In the genomic region with DNA sequence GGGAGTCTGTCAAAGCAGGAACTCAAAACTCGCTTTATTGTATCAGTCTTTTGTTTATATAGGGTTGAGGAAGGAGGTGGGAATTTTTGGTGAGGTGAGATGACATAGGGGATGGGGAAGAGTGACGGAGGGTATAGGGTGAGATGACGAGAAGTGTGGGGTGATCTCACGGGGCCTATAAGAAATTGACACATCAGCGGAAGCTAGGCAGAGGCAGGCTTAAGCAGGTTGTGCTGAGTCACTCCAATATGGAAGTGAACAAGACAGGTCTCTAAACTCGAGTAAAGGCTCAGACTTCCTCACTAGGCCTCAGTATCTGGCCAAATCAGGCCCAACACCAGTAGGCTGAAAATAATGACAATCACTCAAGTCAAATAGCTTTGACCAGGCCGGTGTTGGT, we compare ENCODE assay signal across 15 mouse cellular contexts.
"Had no signal": no experiment of that assay in that cellular context is flagged by ENCODE, and none has a peak within 500 bp of the region (broad histone marks: within the 10 kb centered on the region; RNA-seq: fewer than 3 reads in every experiment).

No protein-coding gene starts in this region.

- H3K36me3 ChIP-seq: liver, embryonic 13.5 days; midbrain, embryonic 12.5 days had no signal

- H3K9me3 ChIP-seq: liver, embryonic 13.5 days; midbrain, embryonic 12.5 days; neural tube, embryonic 13.5 days had no signal

- H3K27me3 ChIP-seq: liver, embryonic 13.5 days; midbrain, embryonic 12.5 days; neural tube, embryonic 13.5 days had no signal

- DNase-seq: kidney, postnatal 36 days; layer of hippocampus, postnatal 36 days; liver, embryonic 13.5 days; lung, adult 2 months; lung, postnatal 14 days; lung, postnatal 4 days; retina, postnatal 1 day; thymus, adult 18-20 months; thymus, postnatal 36 days had no signal

- H3K9ac ChIP-seq: liver, embryonic 13.5 days; midbrain, embryonic 12.5 days; neural tube, embryonic 13.5 days had no signal

- H3K27ac ChIP-seq: kidney, postnatal 0 days; left cerebral cortex, adult 2 months; liver, embryonic 13.5 days; midbrain, embryonic 12.5 days; neural tube, embryonic 13.5 days had no signal

- ATAC-seq: midbrain, embryonic 16.5 days had no signal

- H3K4me2 ChIP-seq: liver, embryonic 13.5 days; midbrain, embryonic 12.5 days; neural tube, embryonic 13.5 days had no signal

- H3K4me3 ChIP-seq: left cerebral cortex, adult 2 months; liver, embryonic 13.5 days; midbrain, embryonic 12.5 days; myocyte; neural tube, embryonic 13.5 days had no signal
